Mouse (Mus musculus) megakaryocyte, embryonic 14.5 days (primary cell): ENCODE results near the gene Smtnl2. TPM values are rescaled to one million over a fixed set of nuclear protein-coding genes. Genes with fewer than 3 reads are reported as not detected.
A peak's percentile ranks its signal among the peaks of the same experiment; 100 is the strongest.
"Not testable (repeated sequence)": the region's sequence is repeated elsewhere in the genome, so short reads cannot be mapped to it uniquely, and the experiment has no call there.

Source experiments
- H3K27me3 ChIP-seq: replicated peaks from 2 replicates; pipeline ENCODE3; 2012; ENCODE audit warnings: inconsistent platforms
- H3K36me3 ChIP-seq: replicated peaks from 2 replicates; pipeline ENCODE3; 2012; ENCODE audit warnings: low read length, inconsistent platforms, mixed read lengths
- H3K4me1 ChIP-seq: 2 replicates; pipeline ENCODE4 v1.6.1; 2012; ENCODE audit warnings: inconsistent platforms
- H3K4me3 ChIP-seq: replicated peaks from 2 replicates; pipeline ENCODE3; 2012; ENCODE audit warnings: moderate library complexity, mild to moderate bottlenecking, inconsistent platforms
- H3K9me3 ChIP-seq: 2 replicates; pipeline ENCODE4 v1.6.1; 2012; ENCODE audit warnings: inconsistent platforms
- FLI1 ChIP-seq: IDR thresholded peaks from 2 replicates; pipeline ENCODE4 v1.6.1; 2012; ENCODE audit warnings: low read length, inconsistent platforms, mixed read lengths
- GATA1 ChIP-seq: IDR thresholded peaks from 3 replicates; pipeline ENCODE4 v1.6.1; 2012; ENCODE audit warnings: mixed read lengths, low read length, inconsistent platforms, borderline replicate concordance
- polyA plus RNA-seq: library from polyadenylated mRNA; stranded (reverse); fragments of >175 nt; gene quantifications from 2 replicates; pipeline ENCODE4 v1.2.3, GENCODE M21; 2012; ENCODE audit warnings: low replicate concordance; ENCODE audit not compliant: insufficient read depth

Gene Smtnl2
- 0.75 and 2.3 TPM in 2 replicates for polyA plus RNA-seq

DNA sequence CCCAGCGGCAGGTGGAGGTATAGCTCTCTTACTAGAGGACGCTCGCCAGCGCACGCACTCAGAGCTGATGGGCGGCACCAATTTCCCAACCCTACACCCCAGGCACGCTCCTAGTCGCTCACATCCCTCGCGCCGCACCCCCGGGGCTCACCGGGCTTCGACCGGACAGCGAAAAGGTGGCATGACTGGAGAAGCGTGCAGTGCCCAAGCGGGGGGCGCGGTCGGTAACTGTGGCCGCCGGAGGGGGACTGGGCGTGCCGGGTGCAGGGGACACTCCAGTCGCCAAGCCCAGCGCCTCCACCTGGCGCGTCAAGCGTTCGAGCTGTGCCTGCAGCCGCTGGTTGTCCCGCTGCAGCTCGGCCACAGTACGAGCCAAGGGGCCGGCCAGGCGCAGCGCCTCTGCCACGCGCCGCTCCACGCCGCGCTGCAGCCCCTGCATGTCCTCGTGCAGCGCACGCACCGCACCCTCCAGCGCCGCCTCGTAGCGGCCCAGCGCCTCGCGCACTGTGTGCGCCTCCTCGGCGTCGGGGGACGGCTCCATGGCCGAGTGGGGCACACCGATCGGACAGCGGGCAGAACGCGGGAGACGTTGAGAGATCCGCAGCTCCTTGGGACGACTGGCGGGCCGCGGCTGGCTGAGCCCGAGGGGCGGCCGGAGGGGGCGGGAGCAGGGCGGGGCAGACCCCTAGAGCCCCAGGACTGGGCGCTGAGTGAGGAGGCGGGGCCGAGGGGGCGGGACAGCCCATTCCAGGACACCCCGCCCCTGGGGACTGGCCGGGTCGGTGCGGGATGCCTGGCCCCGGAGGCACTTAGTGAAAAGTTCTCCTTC is at the start of gene Smtnl2:
Gene Smtnl2 (minus strand): TSS at position 621 of the 829 bp plus-strand sequence.
- Histone ChIP-seq H3K4me1 (peaks cover 31% of the 10 kb centered on the region), H3K4me3 (peak within 1 kb of the TSS; percentile 91), H3K9me3 (no peaks in the 10 kb centered on the region), H3K27me3 (peaks cover 98% of the 10 kb centered on the region), H3K36me3 (no peaks in the 10 kb centered on the region)
- TF ChIP-seq FLI1: no peak
- TF ChIP-seq GATA1: no peak

GRCm38 (mm10) chr11:72458502-72458901 is 47.0 kb upstream of the Smtnl2 start:
- Histone ChIP-seq H3K27me3 (no peaks in the 10 kb centered on the region), H3K36me3 (peaks cover 100% of the 10 kb centered on the region), H3K4me1 (peaks cover 94% of the 10 kb centered on the region), H3K4me3 (peak overlapping the region; percentile 28), H3K9me3 (no peaks in the 10 kb centered on the region)
- TF ChIP-seq FLI1: no peak
- TF ChIP-seq GATA1: no peak

GRCm38 (mm10) chr11:72457995-72458496 is 46.5 kb upstream of the Smtnl2 start:
- no peak for TF ChIP-seq GATA1
- no peak for TF ChIP-seq FLI1
- Histone ChIP-seq H3K4me3 (peak overlapping the region; percentile 28), H3K27me3 (no peaks in the 10 kb centered on the region), H3K9me3 (no peaks in the 10 kb centered on the region), H3K4me1 (peaks cover 95% of the 10 kb centered on the region), H3K36me3 (peaks cover 100% of the 10 kb centered on the region)

- peaks cover 93% of the 10 kb centered on the region for H3K4me1 ChIP-seq
- peaks cover 100% of the 10 kb centered on the region for H3K36me3 ChIP-seq
- TF ChIP-seq GATA1: no peak
- no peak for TF ChIP-seq FLI1
These were observed 44.2 kb upstream of the Smtnl2 start for GRCm38 (mm10) chr11:72455694-72456093.

GRCm38 (mm10) chr11:72453105-72453953 is 41.8 kb upstream of the Smtnl2 start:
- H3K36me3 ChIP-seq: peaks cover 100% of the 10 kb centered on the region
- no peaks in the 10 kb centered on the region for H3K9me3 ChIP-seq
- H3K4me3 ChIP-seq: no peak overlapping the region
- peaks cover 87% of the 10 kb centered on the region for H3K4me1 ChIP-seq
- TF ChIP-seq FLI1 (no peak), GATA1 (no peak)
- H3K27me3 ChIP-seq: no peaks in the 10 kb centered on the region

More at GRCm38 (mm10) chr11:72455694-72456093, 44.2 kb upstream of the Smtnl2 start:
- Histone ChIP-seq H3K9me3 (no peaks in the 10 kb centered on the region), H3K4me3 (no peak overlapping the region), H3K27me3 (no peaks in the 10 kb centered on the region)

DNA sequence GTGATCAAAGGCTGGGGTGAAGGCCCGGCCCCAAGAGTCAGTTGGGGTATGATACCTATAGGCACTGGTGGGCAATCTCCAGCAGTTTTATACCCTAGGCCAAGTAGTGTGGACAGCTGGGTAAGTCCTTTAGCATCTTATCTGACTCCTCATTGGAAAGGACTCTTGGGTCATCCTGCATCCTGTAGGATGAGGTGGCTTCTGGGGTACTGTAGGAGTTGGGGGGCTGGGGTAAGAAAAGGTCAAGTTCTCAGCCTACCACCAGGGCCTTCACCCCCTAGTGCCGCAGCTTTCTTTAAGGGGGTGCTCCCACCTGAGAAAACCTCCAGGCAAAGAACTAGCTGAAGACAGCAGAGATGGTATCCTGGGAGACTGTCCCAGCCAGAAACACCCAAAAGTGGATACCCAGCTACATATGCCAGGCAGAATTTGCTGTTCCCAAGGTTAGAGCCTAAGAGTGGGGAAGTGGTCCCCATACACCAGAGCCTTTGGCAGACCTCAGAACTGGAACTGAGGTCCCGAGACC is 40.7 kb upstream of the Smtnl2 start:
- no peak for TF ChIP-seq FLI1
- TF ChIP-seq GATA1: no peak
- Histone ChIP-seq H3K4me3 (no peak overlapping the region), H3K9me3 (no peaks in the 10 kb centered on the region), H3K4me1 (peaks cover 86% of the 10 kb centered on the region), H3K36me3 (peaks cover 100% of the 10 kb centered on the region), H3K27me3 (no peaks in the 10 kb centered on the region)

DNA sequence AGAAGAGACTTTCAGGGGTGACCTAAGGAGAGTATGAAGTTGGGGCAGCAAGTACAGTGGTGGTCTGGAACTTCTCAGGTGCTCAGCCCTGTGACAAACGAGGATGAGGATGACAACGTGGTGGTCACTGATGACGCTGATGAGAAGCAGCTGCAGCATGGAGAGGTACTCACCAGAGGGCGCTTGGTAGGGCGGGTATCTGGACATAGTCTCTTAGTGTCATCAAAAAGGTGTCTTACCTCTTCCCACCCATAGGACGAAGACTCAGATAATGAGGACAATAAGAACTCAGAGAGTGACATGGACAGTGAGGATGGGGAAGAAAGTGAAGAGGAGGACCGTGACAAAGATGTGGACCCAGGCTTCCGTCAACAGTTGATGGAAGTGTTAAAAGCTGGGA is 36.0 kb upstream of the Smtnl2 start:
- Histone ChIP-seq H3K36me3 (peaks cover 100% of the 10 kb centered on the region), H3K4me1 (peaks cover 86% of the 10 kb centered on the region), H3K27me3 (no peaks in the 10 kb centered on the region), H3K9me3 (no peaks in the 10 kb centered on the region), H3K4me3 (no peak overlapping the region)
- TF ChIP-seq FLI1 (no peak), GATA1 (no peak)

GRCm38 (mm10) chr11:72446311-72447105 is 35.0 kb upstream of the Smtnl2 start:
- H3K36me3 ChIP-seq: peaks cover 96% of the 10 kb centered on the region
- no peaks in the 10 kb centered on the region for H3K9me3 ChIP-seq
- H3K4me3 ChIP-seq: no peak overlapping the region
- TF ChIP-seq FLI1 (no peak), GATA1 (no peak)
- no peaks in the 10 kb centered on the region for H3K27me3 ChIP-seq
- peaks cover 88% of the 10 kb centered on the region for H3K4me1 ChIP-seq

GRCm38 (mm10) chr11:72440965-72441664 is 29.6 kb upstream of the Smtnl2 start, which contains the start of gene Mybbp1a:
TSS of gene Mybbp1a (plus strand) at chr11:72441355.
- no peak for TF ChIP-seq FLI1
- TF ChIP-seq GATA1: no peak
- Histone ChIP-seq H3K27me3 (peaks cover 8% of the 10 kb centered on the region), H3K36me3 (peaks cover 42% of the 10 kb centered on the region), H3K9me3 (no peaks in the 10 kb centered on the region), H3K4me3 (peak within 1 kb of the TSS; percentile 97), H3K4me1 (peaks cover 55% of the 10 kb centered on the region)

GRCm38 (mm10) chr11:72440597-72440964 is 29.1 kb upstream of the Smtnl2 start:
- H3K27me3 ChIP-seq: peaks cover 12% of the 10 kb centered on the region
- H3K36me3 ChIP-seq: peaks cover 36% of the 10 kb centered on the region
- peak overlapping the region; percentile 97 for H3K4me3 ChIP-seq
- H3K4me1 ChIP-seq: peaks cover 54% of the 10 kb centered on the region
- H3K9me3 ChIP-seq: not testable (repeated sequence)
